Mouse (Mus musculus): ENCODE data around the gene Olfr373.
"Not testable (repeated sequence)": the region's sequence is repeated elsewhere in the genome, so short reads cannot be mapped to it uniquely, and the experiment has no call there.

Gene Olfr373

DNA sequence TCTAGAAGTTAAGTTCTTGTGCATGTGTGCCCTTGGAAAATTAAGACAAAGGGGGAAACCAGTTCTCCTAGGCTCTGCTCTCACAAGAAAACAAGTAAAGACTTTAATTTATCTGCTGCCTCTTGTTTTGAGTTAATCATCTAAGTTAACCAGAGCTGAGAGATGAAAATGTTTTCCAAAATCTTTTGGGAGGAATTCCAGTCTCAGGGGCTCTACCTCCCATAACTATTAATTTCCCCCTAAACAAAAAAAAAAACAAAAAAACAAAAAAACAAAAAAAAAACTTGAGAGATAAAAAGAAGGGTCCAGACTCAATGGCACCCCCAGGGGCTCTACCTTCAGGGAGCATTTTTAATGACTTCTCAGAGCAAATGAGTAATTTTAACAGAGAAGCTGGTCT lies at the start of gene Olfr373:
Gene Olfr373 (plus strand): TSS at position 301 of the 400 bp plus-strand sequence.
- in situ Hi-C loops (cut with MboI, MseI), result not testable (repeated sequence)

DNA sequence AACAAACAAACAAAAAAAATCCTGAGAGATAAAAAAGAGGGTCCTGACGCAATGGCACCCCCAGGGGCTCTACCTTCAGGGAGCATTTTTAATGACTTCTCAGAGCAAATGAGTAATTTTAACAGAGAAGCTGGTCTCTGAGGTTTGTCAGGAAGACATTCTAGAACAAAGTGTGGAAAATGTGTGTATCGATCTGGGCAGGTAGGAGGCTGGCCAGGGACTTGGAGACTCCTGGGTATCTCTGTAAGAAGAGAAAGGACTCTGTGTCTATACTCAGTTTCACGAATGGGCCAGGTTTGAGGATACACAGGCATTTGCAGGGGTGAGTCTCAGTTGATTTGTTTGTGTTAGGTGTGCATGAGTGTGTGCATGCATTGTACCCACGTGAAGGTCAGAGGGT lies 42.1 kb upstream of the Olfr373 start, which contains the start of gene Olfr372:
Gene Olfr372 (plus strand): TSS at position 301 of the 400 bp plus-strand sequence.
- in situ Hi-C loops (cut with MboI, MseI), result loop anchor here in 1 of 2 experiments (10.0 kb wide), 1 partner anchor 906 kb away; no protein-coding TSS in a partner anchor

DNA sequence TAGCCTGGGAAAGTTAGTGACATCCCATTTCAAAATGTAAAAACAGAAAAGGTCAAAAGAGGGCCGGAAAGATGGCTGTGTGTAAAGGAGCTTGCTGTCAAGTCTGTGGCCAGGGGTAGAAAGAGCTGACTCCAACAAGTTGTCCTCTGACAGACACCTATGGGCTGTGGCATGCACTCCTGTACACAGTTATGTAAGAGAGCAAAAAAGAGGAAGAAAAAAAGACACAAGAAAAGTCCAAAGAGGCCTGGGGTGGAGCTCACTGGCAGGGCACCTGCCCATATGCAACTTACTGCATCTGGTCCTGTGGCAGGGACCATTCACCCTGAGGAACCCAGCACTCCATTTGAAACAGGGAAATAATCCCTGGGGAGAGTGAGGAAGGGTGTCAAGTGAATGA lies 40.5 kb upstream of the Olfr373 start:
- in situ Hi-C loops (cut with MboI, MseI), result loop anchor here in 1 of 2 experiments (10.0 kb wide), 1 partner anchor 908 kb away; no protein-coding TSS in a partner anchor

DNA sequence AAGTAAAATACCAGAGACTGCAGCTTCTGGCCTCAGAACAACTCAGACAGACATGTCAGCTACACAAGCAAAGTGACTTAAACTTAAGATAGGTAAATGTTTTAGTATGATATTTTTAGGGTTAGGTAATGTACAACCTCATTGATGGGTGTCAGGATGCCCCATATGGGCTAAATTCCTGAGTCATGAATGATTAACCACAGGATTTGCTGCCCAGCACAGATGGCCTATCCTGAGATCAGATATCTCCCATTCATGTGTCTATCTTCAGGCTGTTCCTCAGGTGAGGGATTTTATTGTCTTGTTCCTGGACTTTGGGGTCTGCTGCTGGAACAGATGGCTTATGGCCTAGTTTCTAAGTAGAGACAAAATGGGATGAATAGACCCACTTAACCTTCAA lies 28.3 kb upstream of the Olfr373 start:
- in situ Hi-C loops (cut with MboI, MseI), result not testable (repeated sequence)

DNA sequence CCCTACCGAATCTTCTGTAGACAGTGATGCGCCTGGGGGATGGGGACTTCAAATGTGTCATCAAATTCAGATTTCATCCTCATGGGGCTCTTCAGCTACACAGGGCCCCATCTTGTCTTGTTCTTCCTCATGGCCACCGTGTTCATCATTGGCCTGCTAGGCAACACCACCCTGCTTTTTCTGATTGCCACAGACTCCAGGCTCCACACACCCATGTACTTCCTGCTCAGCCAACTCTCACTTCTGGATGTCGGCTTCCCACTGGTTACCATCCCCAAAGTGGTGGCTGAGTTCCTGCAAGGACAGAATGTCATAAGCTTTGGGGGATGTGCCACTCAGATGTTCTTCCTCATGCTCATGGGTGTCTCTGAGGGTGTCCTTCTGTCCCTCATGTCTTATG lies 25.3 kb upstream of the Olfr373 start:
- in situ Hi-C loops (cut with MboI, MseI), result not testable (repeated sequence)

DNA sequence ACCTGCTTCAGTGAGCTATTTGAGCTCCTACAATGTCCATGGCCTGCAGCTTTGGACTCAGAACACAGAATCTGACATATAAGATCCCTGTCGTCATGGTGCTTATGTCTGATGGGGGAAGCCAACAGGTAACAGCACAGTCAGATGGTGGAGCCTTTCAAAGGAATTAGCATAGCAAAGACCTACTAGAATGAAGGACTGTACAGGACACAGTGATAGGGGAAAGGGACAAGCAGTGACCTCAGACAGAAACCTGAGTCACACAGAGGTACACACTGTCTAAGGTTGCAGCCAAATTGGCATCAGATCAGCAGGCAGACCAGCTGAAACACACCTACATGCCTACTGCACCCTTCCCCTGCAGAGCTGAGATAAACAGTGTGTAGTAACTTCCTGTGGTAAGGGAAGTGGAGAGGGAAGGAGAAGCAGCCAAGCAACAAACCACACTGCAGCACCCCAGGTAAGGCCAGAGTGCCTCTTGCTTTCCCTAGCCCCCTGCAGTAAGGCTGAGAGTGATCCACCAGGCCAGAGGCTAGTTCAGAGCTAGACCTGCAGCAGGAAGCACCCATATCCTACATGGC lies 16.1 kb upstream of the Olfr373 start:
- in situ Hi-C loops (cut with MboI, MseI), result loop anchor here (5.0 kb wide), 1 partner anchor 50 kb away; no protein-coding TSS in a partner anchor

DNA sequence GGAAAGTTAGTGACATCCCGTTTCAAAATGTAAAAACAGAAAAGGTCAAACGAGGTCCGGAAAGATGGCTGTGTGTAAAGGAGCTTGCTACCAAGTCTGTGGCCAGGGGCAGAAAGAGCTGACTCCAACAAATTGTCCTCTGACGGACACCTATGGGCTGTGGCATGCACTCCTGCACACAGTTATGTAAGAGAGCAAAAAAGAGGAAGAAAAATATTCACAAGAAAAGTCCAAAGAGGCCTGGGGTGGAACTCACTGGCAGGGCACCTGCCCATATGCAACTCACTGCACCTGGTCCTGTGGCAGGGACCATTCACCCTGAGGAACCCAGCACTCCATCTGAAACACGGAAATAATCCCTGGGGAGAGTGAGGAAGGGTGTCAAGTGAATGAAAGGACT lies 1.8 kb downstream of the Olfr373 start:
- in situ Hi-C loops (cut with MboI, MseI), result no loop called here

DNA sequence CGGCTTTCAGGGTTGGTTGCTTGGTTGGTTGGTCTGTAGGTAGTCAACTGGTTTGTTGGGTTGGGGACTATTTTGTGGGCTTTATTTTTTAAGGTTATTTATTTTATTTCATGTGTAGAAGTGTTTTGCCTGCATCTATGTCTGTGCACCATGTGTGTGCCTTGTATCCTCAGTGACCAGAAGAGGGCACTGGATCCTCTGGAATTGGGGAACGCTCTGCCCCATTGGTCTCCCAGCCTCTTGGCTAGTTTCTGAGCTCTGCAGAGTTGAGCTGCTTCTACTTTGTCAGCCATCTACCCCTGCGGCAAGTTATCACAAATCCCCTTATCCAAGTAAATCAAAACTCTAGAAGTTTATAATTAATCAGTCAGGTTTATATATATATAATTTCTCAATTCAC lies 4.6 kb downstream of the Olfr373 start:
- in situ Hi-C loops (cut with MboI, MseI), result not testable (repeated sequence)

DNA sequence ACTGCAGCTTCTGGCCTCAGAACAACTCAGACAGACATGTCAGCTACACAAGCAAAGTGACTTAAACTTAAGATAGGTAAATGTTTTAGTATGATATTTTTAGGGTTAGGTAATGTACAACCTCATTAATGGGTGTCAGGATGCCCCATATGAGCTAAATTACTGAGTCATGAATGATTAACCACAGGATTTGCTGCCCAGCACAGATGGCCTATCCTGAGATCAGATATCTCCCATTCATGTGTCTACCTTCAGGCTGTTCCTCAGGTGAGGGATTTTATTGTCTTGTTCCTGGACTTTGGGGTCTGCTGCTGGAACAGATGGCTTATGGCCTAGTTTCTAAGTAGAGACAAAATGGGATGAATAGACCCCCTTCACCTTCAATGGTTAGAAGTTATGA lies 13.7 kb downstream of the Olfr373 start:
- in situ Hi-C loops (cut with MboI, MseI), result not testable (repeated sequence)

DNA sequence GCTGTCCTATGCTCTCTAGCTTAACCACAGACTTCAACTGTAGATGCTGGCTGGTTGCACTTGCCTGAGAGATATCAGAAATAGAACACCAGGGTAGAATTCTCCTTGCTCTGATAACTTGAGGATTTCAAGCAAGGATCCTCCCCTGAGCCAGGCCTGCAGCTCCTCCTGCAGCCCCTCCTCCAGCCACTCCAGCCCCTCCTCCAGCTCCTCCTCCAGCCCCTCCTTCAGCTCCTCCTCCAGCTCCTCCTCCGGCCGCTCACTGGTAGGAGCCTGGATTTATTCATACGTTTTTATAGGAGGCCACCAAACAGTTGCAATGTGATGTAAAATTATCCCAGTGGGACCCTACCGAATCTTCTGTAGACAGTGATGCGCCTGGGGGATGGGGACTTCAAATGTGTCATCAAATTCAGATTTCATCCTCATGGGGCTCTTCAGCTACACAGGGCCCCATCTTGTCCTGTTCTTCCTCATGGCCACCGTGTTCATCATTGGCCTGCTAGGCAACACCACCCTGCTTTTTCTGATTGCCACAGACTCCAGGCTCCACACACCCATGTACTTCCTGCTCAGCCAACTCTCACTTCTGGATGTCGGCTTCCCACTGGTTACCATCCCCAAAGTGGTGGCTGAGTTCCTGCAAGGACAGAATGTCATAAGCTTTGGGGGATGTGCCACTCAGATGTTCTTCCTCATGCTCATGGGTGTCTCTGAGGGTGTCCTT lies 16.6 kb downstream of the Olfr373 start:
- in situ Hi-C loops (cut with MboI, MseI), result not testable (repeated sequence)

DNA sequence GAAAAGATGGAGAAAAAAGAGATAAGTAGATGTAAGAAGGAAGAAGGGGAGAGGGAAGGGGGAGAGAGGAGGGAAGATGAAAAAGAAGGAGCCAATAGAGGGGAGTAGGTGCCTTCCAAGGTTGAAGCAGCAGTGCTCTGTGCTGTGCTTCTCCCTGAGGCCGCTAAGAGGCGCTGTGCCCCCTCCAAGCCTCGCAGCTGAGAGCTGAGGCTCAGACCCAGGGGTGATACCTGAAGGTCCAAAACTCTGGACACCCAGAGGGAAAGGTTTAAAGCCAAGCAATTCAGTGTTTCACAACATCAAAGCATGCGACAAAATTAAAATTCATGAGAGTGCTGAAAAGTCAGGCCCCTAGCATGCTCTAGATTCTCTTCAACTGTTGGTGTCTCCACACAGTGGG lies 22.2 kb downstream of the Olfr373 start:
- in situ Hi-C loops (cut with MboI, MseI), result no loop called here

DNA sequence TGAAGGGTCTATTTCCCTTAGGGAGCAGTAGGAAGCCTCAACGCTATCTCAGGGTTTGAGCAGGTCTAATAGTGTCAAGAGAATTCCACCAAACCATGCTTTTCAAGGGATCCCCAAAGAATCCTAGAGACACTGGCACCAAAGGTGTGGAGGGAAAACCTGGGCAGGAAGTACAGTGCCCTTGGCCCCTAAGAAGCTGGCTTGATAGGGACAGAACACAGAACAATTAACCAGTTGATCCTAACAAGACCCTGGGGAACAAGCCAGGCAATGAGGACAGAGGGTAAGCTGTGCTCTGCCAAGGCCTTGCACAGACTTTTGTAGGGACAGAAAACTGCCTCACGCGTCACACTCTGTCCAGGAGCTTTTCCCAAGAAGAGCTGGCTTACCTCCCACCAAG lies 23.8 kb downstream of the Olfr373 start, which contains the start of gene Olfr374:
Gene Olfr374 (plus strand): TSS at position 301 of the 400 bp plus-strand sequence.
- in situ Hi-C loops (cut with MboI, MseI), result no loop called here

DNA sequence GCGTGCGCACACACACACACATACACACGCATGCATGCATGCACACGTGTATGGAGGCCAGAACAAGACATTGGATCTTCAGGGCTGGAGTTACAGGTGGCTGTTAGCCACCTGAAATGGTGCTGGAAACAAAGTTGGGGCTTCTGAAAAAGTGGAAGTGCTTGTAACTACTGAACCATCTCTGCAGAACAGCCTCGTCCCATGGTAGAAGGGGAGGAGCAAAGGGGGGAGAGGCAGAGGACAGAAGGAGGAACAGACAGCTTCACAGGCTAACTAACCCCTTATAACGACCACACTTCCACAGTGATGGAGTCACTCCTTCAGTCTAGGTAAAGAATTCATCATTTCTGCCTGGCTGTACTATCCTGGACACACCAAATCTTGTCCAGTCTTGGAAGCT lies 27.9 kb downstream of the Olfr373 start:
- in situ Hi-C loops (cut with MboI, MseI), result loop anchor here in 1 of 2 experiments (10.0 kb wide), 1 partner anchor 534 kb away; the partner anchor contains the start of gene Nwd1

DNA sequence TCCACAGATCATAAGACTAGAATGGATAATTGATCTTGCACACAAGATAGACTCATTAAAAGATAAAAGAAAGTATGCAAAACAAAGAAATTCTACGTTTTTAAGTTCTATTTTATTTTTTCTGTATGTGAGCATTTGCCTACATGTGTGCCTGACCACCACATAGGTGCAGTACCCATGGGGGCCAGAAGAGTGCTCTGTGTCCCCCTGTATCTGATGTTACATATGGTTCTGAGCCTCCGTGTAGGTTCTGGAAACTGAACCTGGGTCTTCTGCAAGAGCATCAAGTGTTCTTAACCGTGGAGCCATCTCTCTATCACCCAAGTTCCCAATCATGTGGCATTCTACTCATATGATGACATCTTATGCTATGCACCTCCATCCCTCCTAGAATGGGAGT lies 29.5 kb downstream of the Olfr373 start:
- in situ Hi-C loops (cut with MboI, MseI), result loop anchor here in 1 of 2 experiments (10.0 kb wide), 1 partner anchor 532 kb away; the partner anchor contains the start of gene Nwd1

DNA sequence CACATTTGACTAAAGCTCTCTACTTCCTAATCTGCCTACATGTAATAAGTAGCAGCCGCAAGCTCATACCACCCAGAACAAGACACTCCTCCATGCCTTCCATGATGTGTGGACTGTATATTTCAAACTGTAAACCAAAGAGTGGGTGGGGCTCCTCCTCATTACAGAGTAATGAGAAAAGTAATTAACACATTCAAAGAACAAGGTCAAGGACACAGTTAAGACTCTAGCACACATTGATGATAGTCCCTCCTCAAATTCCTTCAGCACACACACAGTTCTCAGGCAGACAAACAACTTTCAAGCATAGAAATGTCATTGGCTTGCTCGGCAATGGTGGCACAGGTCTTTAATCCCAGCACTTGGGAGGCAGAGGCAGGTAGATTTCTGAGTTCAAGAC lies 32.2 kb downstream of the Olfr373 start:
- in situ Hi-C loops (cut with MboI, MseI), result loop anchor here in 1 of 2 experiments (10.0 kb wide), 1 partner anchor 530 kb away; the partner anchor contains the start of gene Nwd1

DNA sequence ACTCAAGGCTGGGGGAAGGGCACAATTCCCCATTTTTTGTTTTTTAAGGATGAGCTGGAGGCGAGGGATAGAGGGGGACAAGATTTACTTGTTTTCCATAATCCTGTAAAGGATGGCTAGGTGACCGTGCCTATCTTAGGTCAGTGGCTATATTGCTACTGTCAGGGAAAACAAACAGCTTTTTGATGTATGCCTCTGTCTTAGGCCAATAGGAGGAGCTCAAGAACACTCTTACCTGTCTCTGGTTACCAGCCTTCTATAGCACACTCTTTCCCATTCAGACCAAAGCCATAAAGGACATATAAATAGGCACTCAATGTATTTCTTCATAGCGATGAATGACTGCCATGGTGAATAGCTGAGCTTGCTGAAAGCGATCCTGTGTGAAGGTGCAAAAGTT lies 35.6 kb downstream of the Olfr373 start:
- in situ Hi-C loops (cut with MboI, MseI), result loop anchor here in 1 of 2 experiments (10.0 kb wide), 1 partner anchor 526 kb away; the partner anchor contains the start of gene Nwd1

DNA sequence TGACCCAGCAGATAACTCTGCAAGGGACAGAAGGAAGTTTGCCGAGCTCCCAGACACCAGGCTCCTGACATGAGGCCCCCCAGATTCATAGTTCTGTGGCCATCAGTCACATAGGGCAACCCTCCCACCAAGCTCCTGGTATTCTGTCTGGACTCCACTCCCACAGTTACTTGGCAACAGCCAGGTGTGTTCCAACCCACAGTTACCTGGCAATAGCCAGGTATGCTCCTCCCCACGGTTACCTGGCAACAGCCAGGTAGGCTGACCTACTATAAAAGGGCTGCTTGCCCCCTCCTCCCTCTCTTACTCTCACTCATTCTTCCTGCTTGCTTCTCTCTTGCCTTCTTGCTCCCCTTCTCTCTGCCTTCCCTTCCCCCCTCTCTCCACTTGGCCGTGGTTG lies 38.5 kb downstream of the Olfr373 start:
- in situ Hi-C loops (cut with MboI, MseI), result not testable (repeated sequence)

DNA sequence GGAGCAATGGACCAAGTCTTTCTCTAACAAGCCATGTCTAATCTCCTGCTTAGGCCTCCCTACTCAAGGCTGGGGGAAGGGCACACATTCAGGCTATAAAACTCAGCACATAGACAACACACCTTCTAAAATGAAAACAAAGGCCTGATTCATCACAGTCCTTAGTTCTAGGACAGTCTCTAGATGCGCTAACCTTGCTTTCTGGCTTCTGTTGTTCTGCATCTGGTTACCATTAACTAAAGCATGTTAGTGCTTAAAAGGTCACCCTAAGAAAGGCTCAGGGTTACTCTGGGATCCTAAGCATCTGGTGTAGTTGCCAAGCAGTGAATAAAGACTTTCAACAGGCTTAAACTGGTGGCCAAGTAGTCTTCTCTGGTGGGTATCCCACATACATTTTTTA lies 39.0 kb downstream of the Olfr373 start:
- in situ Hi-C loops (cut with MboI, MseI), result no loop called here

DNA sequence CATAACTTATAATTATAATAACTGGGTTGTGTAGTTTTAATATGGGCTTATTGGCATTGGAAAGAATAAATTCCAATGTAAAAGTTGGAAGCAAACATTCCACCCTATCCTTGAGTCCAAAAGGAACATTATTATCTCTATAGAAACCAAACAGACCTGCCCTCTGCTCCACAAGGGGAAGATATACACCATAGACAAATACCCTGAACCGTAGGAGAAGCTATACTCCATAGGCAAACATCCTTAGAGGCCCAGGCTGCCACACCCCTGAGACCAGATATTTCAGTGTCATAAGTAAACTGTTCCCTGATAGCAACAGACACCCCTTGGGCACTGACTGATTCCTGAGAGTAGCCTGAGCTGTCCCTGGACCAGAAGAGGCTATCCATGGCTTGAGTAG lies 44.9 kb downstream of the Olfr373 start:
- in situ Hi-C loops (cut with MboI, MseI), result no loop called here

DNA sequence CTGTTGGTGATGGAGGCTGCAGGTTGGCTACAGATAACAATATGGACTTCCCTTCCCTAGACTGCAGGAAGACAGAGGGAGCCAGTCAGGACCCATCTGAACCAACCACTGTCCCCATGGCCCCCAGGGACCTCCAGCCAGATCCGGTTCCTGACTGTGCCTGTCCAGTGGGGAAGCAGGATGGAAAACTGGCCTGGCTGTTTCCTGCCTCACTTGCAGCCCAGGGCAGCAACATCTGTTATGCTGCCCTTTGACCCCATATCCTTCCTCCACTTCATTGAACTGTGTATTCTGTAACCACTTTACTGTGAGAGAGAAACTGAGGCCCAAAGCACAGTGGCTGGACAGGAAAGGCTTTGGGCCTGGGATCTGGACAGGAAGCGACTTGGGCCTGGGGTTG lies 48.3 kb downstream of the Olfr373 start:
- in situ Hi-C loops (cut with MboI, MseI), result no loop called here

DNA sequence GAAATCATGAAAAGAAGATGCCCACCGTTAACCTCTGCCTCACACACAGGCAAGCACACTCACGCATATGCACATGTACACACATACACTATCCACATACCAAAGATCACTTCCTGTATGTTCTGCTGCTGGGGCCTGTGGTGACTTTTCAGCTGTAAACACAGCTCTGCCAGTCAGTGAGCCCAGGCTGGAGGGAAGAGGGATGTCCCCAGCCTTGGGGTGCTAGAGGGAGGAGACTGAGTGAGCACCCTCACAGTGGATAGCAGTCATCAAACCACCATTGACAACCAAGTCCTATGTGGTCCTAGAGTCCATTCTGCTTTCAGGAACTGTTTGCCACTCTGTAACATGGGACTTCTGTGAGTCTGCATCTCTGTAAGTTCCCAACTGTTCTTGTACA lies 48.9 kb downstream of the Olfr373 start:
- in situ Hi-C loops (cut with MboI, MseI), result no loop called here

DNA sequence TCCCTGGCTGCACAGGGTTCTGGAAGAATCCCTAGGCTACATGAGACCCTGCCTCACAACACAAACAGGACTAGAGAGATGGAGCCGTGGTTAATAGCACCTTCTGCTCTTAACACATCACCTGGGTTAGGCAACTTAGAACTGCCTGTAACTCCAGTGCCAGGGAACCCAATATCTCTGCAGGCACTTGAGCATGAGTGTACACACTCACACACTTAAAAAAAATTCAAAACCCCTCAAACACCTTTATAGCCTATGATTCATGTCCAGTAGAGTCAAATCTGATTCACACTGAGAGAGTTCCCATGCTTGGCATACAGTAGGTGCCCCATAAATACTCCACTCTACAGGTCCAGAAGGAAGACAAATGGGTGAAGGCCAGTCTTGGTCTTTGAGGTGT lies 49.4 kb downstream of the Olfr373 start:
- in situ Hi-C loops (cut with MboI, MseI), result no loop called here

DNA sequence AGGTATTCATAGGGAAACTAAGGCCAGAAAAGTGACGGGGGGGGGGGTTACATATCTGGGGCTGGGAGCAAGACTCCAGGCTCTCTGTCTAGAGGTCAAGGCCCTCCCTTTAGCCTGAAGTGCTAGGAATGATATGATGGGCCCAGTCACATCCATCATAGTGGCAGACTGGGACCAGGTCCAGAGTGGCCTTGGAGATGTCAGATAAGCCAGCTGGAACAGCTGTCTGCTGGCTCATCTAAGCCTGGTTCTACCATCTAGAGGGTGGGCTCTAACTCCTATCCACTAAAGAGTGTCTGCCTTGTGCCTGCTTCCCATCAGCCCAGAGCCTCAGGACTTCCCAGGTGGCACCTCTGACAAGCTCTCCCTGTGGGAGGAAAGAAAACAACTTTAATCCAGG lies 49.9 kb downstream of the Olfr373 start:
- in situ Hi-C loops (cut with MboI, MseI), result no loop called here
